Mouse (Mus musculus) C2C12 (cell line): ENCODE measurements at regions not wholly inside any gene's neighbourhood (a gene's known extent, or its start where the extent isn't known, plus 50 kb on each side); places are given as distances from the start of the nearest gene placed in this dataset.

Experiments used
- CTCF ChIP-seq: IDR thresholded peaks from one replicate; pipeline ENCODE4 v1.5.1; 2011; ENCODE audit not compliant: control insufficient read depth, insufficient read depth, insufficient read length
- USF1 ChIP-seq: IDR thresholded peaks from one replicate; pipeline ENCODE4 v1.6.1; 2011; ENCODE audit warnings: low read depth, mild to moderate bottlenecking, control low read depth, moderate library complexity

DNA sequence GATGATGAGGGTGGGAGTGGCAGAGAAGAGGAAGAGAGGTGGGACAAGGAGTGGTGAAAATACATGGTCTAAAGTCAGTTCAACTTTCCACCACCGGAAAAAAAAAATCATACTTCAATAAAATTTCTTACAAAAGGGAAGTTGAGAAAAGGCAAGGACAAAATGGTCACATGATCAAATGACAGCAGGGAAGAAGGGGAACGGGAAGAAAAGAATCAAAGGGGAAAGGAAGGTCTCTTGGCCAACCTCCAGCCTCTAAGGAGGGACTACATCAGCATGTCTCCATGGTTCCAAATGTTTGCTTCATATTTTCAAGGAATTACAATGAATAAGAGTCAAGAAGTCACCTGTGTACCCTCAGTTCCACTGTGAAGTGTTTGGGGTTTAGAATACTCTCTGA lies 64.7 kb upstream of the Slc9a9 start:
- no peak for TF ChIP-seq USF1
- no peak for TF ChIP-seq CTCF
